Mouse (Mus musculus) gonadal fat pad, adult 2 months (tissue): ENCODE results near the gene Zfp574. TPM values are rescaled to one million over a fixed set of nuclear protein-coding genes. Genes with fewer than 3 reads are reported as not detected.
A peak's percentile ranks its signal among the peaks of the same experiment; 100 is the strongest.

Experiments
- DNase-seq: peaks from one replicate; pipeline ENCODE4 v3.0.0-alpha.2; 2012; ENCODE audit warnings: low read depth
- polyA plus RNA-seq: library from polyadenylated mRNA; depleted of rRNA; stranded (reverse); fragments of >200 nt; gene quantifications from 2 replicates; pipeline ENCODE4 v1.2.3, GENCODE M21; 2012

The Zfp574 gene
- polyA plus RNA-seq, 1 experiment: 15.9 TPM

GRCm38 (mm10) chr7:25072716-25073390, 486 bp downstream of the Zfp574 start:
- no peak for DNase-seq

GRCm38 (mm10) chr7:25073924-25074323, 1.6 kb downstream of the Zfp574 start:
- DNase-seq: no peak

- no peak for DNase-seq
These were observed 3.9 kb downstream of the Zfp574 start for GRCm38 (mm10) chr7:25076296-25076662.

- peak; percentile 94 for DNase-seq
These were observed 4.5 kb downstream of the Zfp574 start for GRCm38 (mm10) chr7:25076663-25077413.

GRCm38 (mm10) chr7:25077414-25077755, 5.0 kb downstream of the Zfp574 start:
- no peak for DNase-seq

- DNase-seq: no peak
These were observed 7.2 kb downstream of the Zfp574 start for GRCm38 (mm10) chr7:25079496-25080026.

GRCm38 (mm10) chr7:25080431-25080830, 8.1 kb downstream of the Zfp574 start:
- no peak for DNase-seq

- DNase-seq: no peak
These were observed 10.1 kb downstream of the Zfp574 start for GRCm38 (mm10) chr7:25082510-25082909.

- DNase-seq: peak; percentile 77
These were observed 12.3 kb downstream of the Zfp574 start for GRCm38 (mm10) chr7:25084621-25085020.

GRCm38 (mm10) chr7:25086656-25087055, 14.3 kb downstream of the Zfp574 start:
- no peak for DNase-seq

GRCm38 (mm10) chr7:25087256-25087912, 15.0 kb downstream of the Zfp574 start:
- no peak for DNase-seq

GRCm38 (mm10) chr7:25087972-25088371, 15.6 kb downstream of the Zfp574 start:
- no peak for DNase-seq

- DNase-seq: no peak
These were observed 16.2 kb downstream of the Zfp574 start for GRCm38 (mm10) chr7:25088531-25088930.

GRCm38 (mm10) chr7:25088968-25089367, 16.6 kb downstream of the Zfp574 start:
- no peak for DNase-seq

- DNase-seq: no peak
These were observed 17.5 kb downstream of the Zfp574 start for GRCm38 (mm10) chr7:25089875-25090274.

- DNase-seq: no peak
These were observed 25.8 kb downstream of the Zfp574 start for GRCm38 (mm10) chr7:25098169-25098568.

GRCm38 (mm10) chr7:25099581-25099980, 27.2 kb downstream of the Zfp574 start:
- DNase-seq: no peak

GRCm38 (mm10) chr7:25105411-25106160, 33.2 kb downstream of the Zfp574 start:
- DNase-seq: no peak

- no peak for DNase-seq
These were observed 34.6 kb downstream of the Zfp574 start for GRCm38 (mm10) chr7:25106790-25107502.

GRCm38 (mm10) chr7:25109355-25109754, 37.0 kb downstream of the Zfp574 start:
- DNase-seq: no peak

- no peak for DNase-seq
These were observed 38.0 kb downstream of the Zfp574 start for GRCm38 (mm10) chr7:25110336-25110735.
